Mouse (Mus musculus): ENCODE measurements at regions not wholly inside any gene's neighbourhood (a gene's known extent, or its start where the extent isn't known, plus 50 kb on each side); places are given as distances from the start of the nearest gene placed in this dataset.

- Histone ChIP-seq H3K4me3 (ENCODE audit: low read depth, low read length) (no peak overlapping the region), H3K4me2 (replicated peaks; ENCODE audit: low read depth, low read length) (no peak overlapping the region), H3K36me3 (ENCODE audit: control insufficient read depth, insufficient read depth, low read length) (no peaks in the 10 kb centered on the region), H3K9ac (ENCODE audit: low read depth, low read length) (no peak overlapping the region), H3K4me1 (replicated peaks; ENCODE audit: control insufficient read depth, insufficient read depth, low read length) (no peaks in the 10 kb centered on the region), H3K27ac (ENCODE audit: low read depth, low read length) (no peak overlapping the region), H3K9me3 (ENCODE audit: control insufficient read depth, low read length) (no peaks in the 10 kb centered on the region), H3K27me3 (ENCODE audit: control insufficient read depth, insufficient read depth, low read length) (no peaks in the 10 kb centered on the region)
- WGBS: 80% methylated on average over 3 of the region's 3 CpGs
- ATAC-seq (ENCODE audit: low FRiP score): no peak
- no peak for DNase-seq (ENCODE audit: low spot score)
These were observed 75.2 kb upstream of the Grik2 start for GRCm38 (mm10) chr10:49863800-49864199.

- 75% methylated on average over 2 of the region's 2 CpGs for WGBS
- no peak for DNase-seq (ENCODE audit: low spot score)
These were observed 59.1 kb upstream of the Grik2 start for GRCm38 (mm10) chr10:49847686-49848085.

GRCm38 (mm10) chr10:49844308-49844707, 55.7 kb upstream of the Grik2 start:
- Histone ChIP-seq H3K9me3 (ENCODE audit: control insufficient read depth, low read length) (no peaks in the 10 kb centered on the region), H3K36me3 (ENCODE audit: control insufficient read depth, insufficient read depth, low read length) (no peaks in the 10 kb centered on the region), H3K9ac (ENCODE audit: low read depth, low read length) (no peak overlapping the region), H3K4me3 (ENCODE audit: low read depth, low read length) (no peak overlapping the region), H3K4me1 (replicated peaks; ENCODE audit: control insufficient read depth, insufficient read depth, low read length) (no peaks in the 10 kb centered on the region), H3K4me2 (replicated peaks; ENCODE audit: low read depth, low read length) (no peak overlapping the region), H3K27ac (ENCODE audit: low read depth, low read length) (no peak overlapping the region), H3K27me3 (ENCODE audit: control insufficient read depth, insufficient read depth, low read length) (no peaks in the 10 kb centered on the region)
- DNase-seq (ENCODE audit: low spot score): no peak
- no peak for ATAC-seq (ENCODE audit: low FRiP score)
- 81% methylated on average over 3 of the region's 3 CpGs for WGBS

More at GRCm38 (mm10) chr10:49847686-49848085, 59.1 kb upstream of the Grik2 start:
- no peak overlapping the region for H3K4me2 ChIP-seq (replicated peaks; ENCODE audit: low read depth, low read length)
- no peaks in the 10 kb centered on the region for H3K27me3 ChIP-seq (ENCODE audit: control insufficient read depth, insufficient read depth, low read length)
- no peak overlapping the region for H3K4me3 ChIP-seq (ENCODE audit: low read depth, low read length)
- no peaks in the 10 kb centered on the region for H3K36me3 ChIP-seq (ENCODE audit: control insufficient read depth, insufficient read depth, low read length)
- ATAC-seq (ENCODE audit: low FRiP score): no peak
- no peak overlapping the region for H3K27ac ChIP-seq (ENCODE audit: low read depth, low read length)
- H3K9ac ChIP-seq (ENCODE audit: low read depth, low read length): no peak overlapping the region
- H3K9me3 ChIP-seq (ENCODE audit: control insufficient read depth, low read length): no peaks in the 10 kb centered on the region
- no peaks in the 10 kb centered on the region for H3K4me1 ChIP-seq (replicated peaks; ENCODE audit: control insufficient read depth, insufficient read depth, low read length)

Measured in hindbrain, embryonic 11.5 days (tissue).